Mouse (Mus musculus): ENCODE results near the gene Cisd1. TPM values are rescaled to one million over a fixed set of nuclear protein-coding genes. Genes with fewer than 3 reads are reported as not detected.

Gene Cisd1
- total RNA-seq, 2 experiments from 2014 or later = 201 to 223 TPM

DNA sequence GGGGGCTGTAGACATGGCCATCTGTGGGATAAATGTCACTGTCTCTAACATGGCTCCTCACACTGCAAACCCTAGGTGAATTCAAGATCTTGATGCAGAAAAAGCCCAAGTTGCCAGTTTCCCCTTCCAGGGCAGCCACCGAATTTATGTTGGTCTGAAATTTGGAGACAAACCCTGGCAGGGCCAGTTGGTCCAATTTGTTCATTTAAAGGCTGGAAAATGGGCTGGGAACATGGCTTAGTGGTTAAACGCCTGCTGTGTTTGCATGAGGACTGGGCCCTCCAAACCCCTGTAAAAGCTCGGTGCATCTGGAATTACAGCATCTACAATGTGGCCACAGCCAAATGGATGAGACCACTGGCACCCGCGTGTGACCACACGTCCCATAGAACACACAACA, 15.5 kb downstream of the Cisd1 start:
- intact Hi-C loops (cut with DNase I) = no loop called here
- DNase-seq = no peak

DNA sequence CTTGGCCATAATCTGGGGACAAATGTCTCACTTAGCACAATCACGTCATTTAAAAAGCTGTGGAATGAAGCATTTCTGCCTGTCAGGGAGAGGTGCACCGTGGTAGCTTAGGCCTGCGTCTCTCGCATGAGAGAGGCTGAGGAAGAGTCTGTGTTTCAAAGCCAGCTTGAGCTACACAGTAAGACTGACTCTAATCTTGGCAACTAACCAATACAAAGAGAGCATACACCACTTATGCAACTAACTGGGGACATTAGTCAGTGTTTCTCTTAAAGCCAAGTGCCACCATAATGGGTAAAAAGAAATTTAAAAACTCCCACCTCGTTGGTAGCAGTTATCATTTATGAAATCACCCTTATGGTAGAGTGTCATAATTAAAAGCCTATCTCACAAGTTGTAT, 15.9 kb downstream of the Cisd1 start:
- no peak for DNase-seq
- intact Hi-C loops (cut with DNase I) = no loop called here

DNA sequence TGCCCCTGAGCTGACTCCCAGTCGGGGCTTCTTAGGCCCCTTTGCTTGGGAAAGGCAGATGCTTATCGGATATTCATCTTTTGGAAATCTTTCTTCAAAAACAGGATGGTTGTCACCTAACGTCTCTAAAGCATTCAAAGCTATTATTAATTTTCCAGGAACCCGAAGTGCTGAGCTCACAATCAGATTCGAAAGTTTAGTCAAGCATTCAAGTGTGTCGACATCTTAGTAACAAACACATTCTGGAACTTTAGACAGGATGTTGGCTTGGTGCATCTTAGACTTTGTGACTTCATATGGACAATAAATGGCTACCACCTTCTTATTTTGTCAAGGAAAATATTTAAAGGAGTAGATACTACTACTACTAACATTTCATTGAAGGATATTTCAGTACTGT, 16.4 kb downstream of the Cisd1 start:
- intact Hi-C loops (cut with DNase I) = no loop called here

DNA sequence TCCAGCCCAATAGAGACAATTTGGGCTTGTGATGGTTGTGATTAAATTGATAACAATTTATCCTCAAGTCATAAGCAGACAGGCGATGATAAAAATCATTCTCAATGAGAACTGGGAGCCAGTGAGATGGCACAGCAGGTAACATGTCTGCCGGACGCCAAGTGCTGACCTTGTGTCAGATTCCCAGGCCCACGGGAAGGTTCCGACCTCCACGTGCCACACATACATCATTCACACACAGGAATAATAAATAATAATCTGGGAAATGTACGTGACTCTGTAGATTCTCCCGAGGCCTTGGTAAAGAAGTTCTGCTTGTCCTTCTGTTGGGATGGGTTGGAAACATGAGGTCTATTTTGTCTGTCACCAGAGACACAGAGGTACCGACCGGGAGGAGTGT, 17.4 kb downstream of the Cisd1 start:
- intact Hi-C loops (cut with DNase I) = no loop called here
- no peak for DNase-seq

More for the DNA sequence above, 16.4 kb downstream of the Cisd1 start:
- no peak for DNase-seq

DNA sequence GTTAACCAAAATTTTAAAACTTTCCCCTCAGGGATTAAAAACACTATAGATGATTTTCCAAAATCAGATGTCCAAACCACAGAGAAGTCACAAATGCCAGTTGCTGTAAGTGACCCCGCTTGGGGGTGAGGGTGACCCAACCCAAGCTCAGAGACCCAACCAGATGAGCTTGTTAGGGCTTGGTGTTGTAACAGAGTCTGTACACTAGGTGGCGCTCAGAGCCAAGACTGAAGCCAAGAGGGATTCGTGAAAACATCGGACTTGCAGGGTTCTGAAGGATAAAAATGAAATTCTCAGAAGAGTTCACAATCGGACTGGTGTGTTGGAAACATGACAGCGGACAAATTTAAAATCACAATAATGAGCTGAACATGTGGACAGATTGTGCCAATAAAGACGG, 18.0 kb downstream of the Cisd1 start:
- intact Hi-C loops (cut with DNase I) = loop anchor here (1.0 kb wide), 1 partner anchor 75 kb away; no protein-coding TSS in a partner anchor
- peak; percentile 31 to 47 for DNase-seq

DNA sequence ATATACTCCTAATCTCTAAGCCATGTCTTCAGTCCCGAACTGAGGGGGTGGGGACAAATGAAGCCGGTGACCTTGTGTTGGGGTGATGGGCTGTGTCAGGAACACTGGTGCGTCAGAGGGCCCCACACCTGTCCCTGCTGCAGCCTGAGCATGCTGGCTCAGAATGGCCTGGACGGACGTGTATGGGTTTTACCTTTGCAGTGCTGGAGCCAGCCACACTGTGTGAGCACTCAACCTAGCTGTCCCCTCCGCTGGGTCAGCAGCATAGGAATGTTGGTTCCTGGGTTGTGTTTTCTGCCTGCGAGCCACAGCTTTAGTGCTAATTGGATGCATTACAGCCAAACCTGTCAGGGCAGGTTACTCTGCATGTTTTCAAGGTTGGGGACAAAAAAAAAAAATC, 18.6 kb downstream of the Cisd1 start:
- no peak for DNase-seq
- intact Hi-C loops (cut with DNase I) = loop anchor here (1.0 kb wide), 1 partner anchor 75 kb away; no protein-coding TSS in a partner anchor

DNA sequence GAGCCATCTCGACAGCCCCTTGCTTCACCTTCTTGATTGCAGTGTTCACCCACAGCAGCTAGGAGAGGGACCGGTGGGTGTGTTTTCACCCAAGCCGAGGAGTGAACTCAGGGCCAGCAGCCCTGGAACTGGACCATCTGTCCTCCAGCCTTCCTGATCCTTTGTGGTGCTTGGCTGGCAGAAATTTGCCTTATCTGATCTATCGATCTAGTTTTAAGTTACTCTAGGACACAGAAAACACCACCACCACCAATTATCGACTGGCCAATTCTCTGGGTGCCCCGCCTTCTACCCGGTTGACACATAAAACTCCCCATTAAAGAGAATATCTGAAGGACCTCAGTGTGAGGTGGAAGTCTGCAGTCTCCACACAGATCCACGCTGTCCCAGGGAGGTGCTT, 21.1 kb downstream of the Cisd1 start:
- intact Hi-C loops (cut with DNase I) = no loop called here
- no peak for DNase-seq

DNA sequence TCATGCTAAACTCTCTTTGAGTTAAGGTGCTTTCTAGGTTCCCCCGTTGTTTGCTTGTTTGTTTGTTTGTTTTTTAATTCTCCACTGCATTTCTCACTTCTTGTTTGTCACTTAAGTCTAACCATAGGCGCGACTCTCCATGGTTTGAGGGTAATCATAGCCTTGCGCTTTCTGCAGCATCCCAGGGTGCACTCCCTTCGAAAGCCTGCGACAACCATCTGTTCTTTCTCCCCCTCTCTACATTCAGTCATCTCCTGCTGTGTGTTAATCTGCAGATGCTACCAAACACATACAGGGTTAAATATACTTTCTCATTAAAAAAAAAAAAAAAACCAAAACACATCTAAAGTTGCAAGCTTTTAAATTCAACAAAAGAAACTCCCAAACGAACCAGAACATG, 28.3 kb downstream of the Cisd1 start:
- intact Hi-C loops (cut with DNase I) = no loop called here

DNA sequence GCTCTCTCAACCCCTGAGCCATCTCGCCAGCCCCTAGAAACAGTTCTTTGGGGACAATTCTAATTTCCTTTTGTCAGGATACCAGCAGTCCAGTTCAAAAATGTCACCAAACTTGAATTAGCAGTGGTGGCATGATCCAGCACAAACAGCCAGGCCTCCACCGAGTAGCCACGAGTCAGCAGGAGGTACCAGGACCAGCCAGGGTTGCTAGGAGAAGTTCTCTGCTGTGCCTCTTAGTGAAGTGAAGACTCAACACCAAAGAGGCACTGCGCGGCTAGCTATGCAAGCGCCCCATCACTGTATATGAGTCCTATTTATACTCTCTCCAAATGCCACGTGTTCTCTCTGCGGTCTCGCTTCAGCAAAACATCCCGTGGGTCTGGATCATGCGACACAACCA, 28.7 kb downstream of the Cisd1 start:
- intact Hi-C loops (cut with DNase I) = no loop called here
- DNase-seq = no peak

More for the DNA sequence above, 28.3 kb downstream of the Cisd1 start:
- DNase-seq = no peak

DNA sequence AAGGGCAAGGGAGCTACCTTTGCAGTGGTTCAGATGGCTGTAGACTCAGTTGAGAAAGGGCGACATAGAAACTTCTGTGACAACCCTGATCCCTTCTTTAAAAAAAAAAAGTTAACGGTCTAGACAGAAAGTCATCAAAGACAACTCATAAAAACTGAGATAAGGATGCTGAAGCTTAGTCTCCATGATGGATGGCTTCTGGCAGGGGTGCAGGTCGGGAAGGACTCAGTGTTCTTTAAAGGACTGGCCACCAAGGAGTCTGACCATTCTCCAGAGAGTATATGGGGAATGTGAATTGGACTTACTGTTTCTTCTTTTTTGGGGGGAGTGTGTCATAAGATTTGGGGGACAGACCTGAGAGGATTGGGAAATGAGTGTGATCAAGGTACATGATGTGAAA, 30.2 kb downstream of the Cisd1 start:
- DNase-seq = no peak
- intact Hi-C loops (cut with DNase I) = no loop called here

DNA sequence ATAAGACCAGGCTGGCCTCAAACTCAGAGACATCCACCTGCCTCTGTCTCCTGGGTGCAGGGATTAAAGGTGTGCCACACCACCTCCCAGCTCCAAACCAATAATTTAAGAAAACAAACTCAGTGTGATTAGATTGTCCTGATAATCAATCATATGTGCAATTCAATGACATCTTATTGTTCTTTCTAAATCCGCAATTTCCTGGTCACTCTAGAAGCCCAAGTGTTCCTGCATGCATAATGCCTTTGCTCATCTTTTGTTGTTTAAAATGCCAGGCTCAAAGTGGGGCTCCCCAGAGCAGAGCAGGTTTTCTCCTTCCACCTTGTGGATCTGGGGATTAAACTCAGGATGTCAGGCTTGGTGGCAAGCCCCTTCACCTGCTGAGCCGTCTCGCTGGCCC, 34.5 kb downstream of the Cisd1 start:
- DNase-seq = no peak
- intact Hi-C loops (cut with DNase I) = no loop called here

DNA sequence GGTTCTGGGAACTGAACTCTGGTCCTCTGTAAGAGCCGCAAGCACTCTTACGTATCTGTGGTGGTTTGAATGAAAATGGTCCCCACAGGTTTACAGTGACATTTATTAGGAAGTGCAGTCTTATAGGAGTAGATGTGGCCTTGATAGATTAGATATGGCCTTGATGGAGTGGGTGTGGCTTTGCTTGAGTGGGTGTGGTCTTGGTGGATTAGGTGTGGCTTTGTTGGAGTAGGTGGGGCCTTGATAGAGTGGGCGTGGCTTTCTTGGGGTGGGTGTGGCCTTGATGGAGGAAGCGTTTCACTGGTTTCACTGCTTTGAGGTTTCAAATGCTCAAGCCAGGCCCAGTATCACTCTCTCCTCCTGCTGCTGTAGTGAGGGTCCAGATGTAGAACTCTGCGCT, 36.6 kb downstream of the Cisd1 start:
- DNase-seq = no peak
- intact Hi-C loops (cut with DNase I) = no loop called here

DNA sequence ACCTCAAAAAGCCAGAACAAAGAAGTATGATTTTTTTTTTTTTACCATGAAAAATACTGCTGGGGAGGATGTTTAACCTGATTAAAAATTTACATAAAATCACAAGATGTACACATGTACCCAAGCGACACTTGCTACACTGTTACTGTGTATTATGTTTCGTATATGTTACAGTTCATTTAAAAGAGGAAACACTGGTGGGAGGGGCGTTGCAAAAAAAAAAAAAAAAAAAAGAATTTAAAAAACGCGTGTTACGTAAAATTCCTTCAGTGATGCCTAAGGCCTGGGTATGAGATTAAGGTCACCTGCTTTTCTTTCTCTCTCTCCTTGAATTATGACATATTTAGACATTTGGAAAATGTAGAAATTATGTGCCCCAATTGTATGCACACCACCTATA, 38.0 kb downstream of the Cisd1 start:
- intact Hi-C loops (cut with DNase I) = no loop called here

DNA sequence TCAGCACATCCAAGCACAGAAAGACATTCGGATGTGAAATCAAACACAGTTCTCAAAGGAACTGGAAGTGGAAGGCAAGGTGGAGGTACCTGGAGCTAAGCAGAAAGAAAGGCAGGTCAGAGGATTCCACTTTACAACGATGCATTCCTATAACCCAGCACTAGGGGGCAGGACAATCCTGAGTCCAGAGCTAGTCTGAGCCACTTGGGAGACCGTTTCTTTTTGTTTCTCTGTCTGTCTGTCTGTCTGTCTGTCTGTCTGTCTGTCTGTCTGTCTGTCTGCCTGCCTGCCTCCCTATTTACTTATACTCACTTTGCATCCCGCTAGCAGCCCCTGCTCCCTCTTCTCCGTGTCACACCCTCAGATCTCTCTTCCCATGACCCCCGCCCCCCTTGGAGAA, 38.6 kb downstream of the Cisd1 start:
- DNase-seq = no peak
- intact Hi-C loops (cut with DNase I) = no loop called here

More for the DNA sequence above, 38.0 kb downstream of the Cisd1 start:
- DNase-seq = no peak

DNA sequence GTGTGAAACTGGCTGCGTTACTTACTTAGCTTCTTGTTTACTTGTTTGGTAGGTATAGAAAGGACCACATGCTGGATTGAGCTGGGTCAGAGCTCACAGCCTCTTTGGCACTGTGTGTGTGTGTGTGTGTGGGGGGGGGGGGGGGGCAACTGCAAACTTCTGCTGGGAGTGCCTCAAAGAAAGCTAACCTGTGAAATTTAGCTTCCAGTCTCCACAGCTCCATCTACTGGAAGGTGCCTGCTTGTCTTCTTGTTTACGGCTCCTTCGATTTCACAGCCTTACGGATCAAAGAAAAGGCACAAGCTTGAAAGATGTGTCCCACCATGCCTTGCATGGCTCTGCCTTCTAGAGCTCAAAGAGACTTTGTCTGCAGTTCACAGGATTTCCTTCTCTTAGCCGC, 42.3 kb downstream of the Cisd1 start:
- intact Hi-C loops (cut with DNase I) = no loop called here

DNA sequence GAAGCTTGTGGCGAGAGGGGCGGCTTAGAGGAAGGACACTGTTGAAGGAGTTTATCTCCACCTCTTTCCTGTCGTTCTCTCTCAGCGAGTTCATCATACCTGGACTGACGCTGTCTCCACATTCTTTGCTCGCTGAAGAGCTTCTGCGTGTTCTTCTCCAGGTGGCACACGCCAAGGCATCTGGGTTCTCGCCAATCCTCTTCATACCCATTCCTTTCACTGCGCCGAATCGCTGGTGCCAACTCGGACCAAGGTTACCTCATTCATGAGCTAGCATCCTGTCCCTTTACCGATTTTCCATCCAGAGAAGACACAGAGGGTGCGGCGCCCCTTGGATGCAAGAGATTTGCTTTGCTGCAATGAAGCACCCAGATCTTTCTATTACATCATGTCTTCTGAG, 44.6 kb downstream of the Cisd1 start:
- DNase-seq = no peak
- intact Hi-C loops (cut with DNase I) = no loop called here

More for the DNA sequence above, 42.3 kb downstream of the Cisd1 start:
- DNase-seq = no peak

DNA sequence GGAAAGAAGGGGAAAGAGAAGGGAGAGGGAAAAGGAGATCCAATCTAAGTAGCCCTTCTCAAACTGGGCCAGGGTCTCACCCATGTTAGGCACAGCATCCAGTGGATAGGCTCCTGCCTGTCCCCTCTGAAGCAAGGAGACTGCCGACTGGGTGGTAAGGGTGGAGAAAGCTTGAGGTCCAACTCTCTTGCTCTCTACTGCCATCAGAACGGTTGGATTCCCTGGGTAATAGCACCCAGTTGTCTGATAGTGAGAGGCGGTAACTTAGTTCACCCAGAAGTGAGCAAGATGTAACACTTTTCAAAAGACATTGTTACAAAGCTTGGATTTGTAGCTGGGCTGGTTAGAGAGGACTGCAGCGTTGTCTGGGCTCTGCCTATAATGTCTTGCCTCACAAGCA, 51.5 kb downstream of the Cisd1 start:
- no peak for DNase-seq
- intact Hi-C loops (cut with DNase I) = no loop called here

DNA sequence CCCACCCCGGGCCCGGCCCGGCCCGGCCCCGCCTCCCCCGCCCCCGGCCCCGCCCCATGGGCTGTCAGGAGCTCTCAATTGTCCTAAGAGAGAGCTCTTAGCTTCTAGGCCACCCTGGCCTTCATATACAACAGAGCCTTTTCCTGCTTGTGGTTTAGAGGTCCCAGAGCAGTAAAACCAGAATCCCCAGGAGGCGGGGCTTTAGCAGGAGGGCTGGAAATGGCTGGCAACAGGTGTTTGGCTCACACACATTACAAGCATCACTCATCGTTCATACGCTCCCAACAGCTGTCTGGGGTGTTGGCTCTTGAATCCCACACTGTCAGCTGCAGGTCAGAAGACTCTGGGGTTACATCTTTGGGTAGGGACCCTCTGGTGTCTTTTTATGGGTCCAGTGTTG, 52.5 kb downstream of the Cisd1 start:
- no peak for DNase-seq
- intact Hi-C loops (cut with DNase I) = no loop called here

DNA sequence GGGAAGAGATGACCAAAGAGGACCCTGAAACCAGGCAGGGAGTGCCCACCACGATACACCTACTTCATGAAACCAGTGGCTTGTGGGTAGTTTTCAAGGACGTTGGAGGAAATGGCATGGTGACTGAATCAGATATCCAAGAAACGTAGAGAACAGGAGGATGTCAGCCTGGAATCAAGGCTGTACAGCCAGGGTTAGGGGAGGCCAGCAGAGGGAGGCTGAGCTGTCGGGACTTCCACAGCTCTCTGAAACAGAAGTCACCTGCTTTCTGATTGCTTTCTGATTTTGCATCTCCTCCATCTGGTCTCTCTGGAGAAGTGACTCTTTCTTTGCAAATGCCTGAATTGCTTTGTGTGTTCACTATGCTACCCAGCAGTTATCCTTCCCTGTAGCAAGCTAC, 53.0 kb downstream of the Cisd1 start:
- intact Hi-C loops (cut with DNase I) = no loop called here

DNA sequence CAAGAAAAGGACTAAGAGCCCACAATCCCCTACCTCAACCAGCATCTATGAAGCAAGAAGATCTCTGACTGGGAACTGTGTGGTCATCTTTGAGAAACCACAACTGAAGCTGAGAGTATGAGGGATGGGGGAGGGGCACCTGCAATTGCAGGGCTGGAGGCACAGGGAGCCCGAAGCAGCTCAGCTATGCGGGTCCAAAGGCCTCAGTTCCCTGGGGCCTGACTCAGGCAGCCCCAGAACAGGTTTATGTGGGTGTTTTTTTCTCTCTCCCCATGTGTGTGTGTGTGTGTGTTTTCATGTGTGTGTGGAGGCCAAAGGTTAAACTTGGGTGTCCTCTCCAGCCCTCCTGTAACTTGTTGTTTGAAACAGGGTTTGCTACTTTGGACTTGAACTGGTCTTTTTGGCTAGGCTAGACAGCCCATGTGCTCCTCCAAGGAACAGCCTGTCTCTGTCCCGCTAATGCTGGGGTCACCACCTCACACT, 53.5 kb downstream of the Cisd1 start:
- intact Hi-C loops (cut with DNase I) = no loop called here
- DNase-seq = no peak

More for the DNA sequence above, 53.0 kb downstream of the Cisd1 start:
- DNase-seq = no peak

DNA sequence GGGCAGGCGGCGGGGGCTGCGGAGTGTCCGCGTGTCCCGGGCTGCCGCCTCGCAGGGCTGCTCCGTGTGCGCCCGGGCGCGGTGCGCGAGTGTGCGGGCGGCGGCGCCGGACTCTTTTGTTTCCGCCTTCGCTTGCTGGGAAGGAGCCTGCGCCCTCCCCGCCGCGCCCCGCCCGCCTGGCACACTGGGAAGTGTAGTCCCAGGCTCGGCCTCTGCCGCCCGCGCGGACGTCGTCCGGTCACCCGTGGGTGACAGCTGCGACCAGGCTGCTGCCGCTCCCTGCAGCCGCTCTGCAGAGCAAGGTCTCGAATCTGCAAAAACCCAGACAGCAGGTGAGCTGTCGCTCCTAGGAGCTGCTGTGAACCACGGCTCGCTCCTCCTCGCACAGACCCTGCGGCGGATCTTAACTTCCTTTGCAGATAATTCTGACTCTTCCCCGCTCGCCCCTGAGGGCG, 59.6 kb downstream of the Cisd1 start, which contains the start of gene Ube2d1:
Gene Ube2d1 (minus strand): TSS at position 137 of the 455 bp plus-strand sequence.
- intact Hi-C loops (cut with DNase I) = no loop called here
- peak; percentile 82 to 86 for DNase-seq

DNA sequence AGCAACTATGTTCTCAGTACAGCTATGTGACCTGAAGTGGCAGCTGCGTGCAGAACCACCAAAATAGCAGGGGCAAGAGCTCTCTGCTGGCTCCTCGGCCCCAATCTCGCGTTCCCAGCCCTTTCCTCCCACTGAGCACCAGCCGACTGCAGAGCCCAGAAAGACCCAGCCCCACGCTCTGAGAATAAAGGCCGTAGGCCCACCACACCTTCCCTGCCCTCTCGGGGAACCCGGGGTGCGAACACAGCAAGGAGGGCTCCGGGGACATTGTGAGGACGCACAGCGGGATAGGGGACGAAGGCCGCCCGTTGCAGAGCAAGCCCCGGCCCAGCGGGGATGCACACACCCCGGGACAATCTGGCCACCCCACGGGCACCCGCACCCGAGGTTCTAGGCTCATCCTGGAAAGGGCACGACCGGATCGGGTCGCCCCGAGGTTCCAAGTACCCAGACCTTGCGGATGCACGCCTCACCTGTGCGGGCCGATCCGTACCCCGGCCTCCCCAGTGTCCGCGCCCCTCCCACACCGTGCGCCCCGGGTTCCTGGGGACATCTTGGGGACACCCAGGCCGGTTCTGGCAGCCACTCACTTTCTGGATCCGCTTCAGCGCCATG, 60.1 kb downstream of the Cisd1 start:
- intact Hi-C loops (cut with DNase I) = no loop called here
- peak in 1 of 2 experiments; percentile 31 for DNase-seq

DNA sequence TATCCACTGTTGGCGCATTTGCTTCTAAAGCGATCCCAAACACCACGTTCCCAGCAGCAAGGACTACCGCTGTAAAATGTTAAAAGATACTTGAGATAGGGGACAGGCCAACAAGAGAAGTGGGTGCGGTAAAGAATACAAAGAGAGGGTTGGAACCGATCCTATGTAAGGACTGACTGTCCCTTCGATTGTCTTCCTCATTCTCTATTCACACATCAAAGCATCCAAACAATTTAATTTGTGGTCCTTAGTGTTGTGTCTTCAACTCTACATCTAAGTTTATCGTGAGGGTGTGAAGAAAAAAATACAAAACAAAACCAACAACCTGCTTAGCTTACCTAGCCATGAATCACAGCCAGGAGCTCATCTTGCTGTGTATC, 60.6 kb downstream of the Cisd1 start:
- intact Hi-C loops (cut with DNase I) = no loop called here
- no peak for DNase-seq

Data from gastrocnemius, postnatal 36 days (tissue).